Mouse (Mus musculus) forebrain, embryonic 16.5 days (tissue): Measurements from ENCODE around the gene Pgc. TPM values are rescaled to one million over a fixed set of nuclear protein-coding genes. Genes with fewer than 3 reads are reported as not detected.

Source experiments
- ATAC-seq: fragments of 200-750 bp; cut with Nextera tagmentation; 2 replicates; pipeline ENCODE4 v1.8.0; 2017; ENCODE audit warnings: mild to moderate bottlenecking, moderate library complexity
- H3K27ac ChIP-seq: fragments of 300-500 bp; sonication (generic); 2 replicates; pipeline ENCODE4 v1.5.1; 2014; ENCODE audit warnings: low read length, control low read depth
- H3K27me3 ChIP-seq: fragments of 300-500 bp; sonication (generic); replicated peaks from 2 replicates; pipeline ENCODE4 v1.6.1; 2014; ENCODE audit warnings: low read length; ENCODE audit not compliant: control insufficient read depth, insufficient read depth
- H3K36me3 ChIP-seq: fragments of 300-500 bp; sonication (generic); 2 replicates; pipeline ENCODE4 v1.6.1; 2014; ENCODE audit not compliant: control insufficient read depth, insufficient read depth
- H3K4me1 ChIP-seq: fragments of 300-500 bp; sonication (generic); replicated peaks from 2 replicates; pipeline ENCODE4 v1.6.1; 2014; ENCODE audit warnings: low read length; ENCODE audit not compliant: control insufficient read depth, insufficient read depth
- H3K4me2 ChIP-seq: fragments of 300-500 bp; sonication (generic); 2 replicates; pipeline ENCODE4 v1.6.1; 2014; ENCODE audit warnings: mild to moderate bottlenecking, low read length, control low read depth
- H3K4me3 ChIP-seq: fragments of 300-500 bp; sonication (generic); replicated peaks from 2 replicates; pipeline ENCODE4 v1.5.1; 2014; ENCODE audit warnings: mild to moderate bottlenecking, low read length, control low read depth
- H3K9ac ChIP-seq: fragments of 300-500 bp; sonication (generic); replicated peaks from 2 replicates; pipeline ENCODE4 v1.6.1; 2014; ENCODE audit warnings: low read depth, low read length, control low read depth
- H3K9me3 ChIP-seq: fragments of 300-500 bp; sonication (generic); 2 replicates; pipeline ENCODE4 v1.6.1; 2016; ENCODE audit warnings: low read length; ENCODE audit not compliant: control insufficient read depth
- WGBS: fragments of 180-500 bp; shearing (Covaris S2); extraction: QIAGEN DNeasy Blood & Tissue Kit; methylation state at CpG from one replicate; pipeline ENCODE4 v1.1.7; 2014; 5-methylcytosine and 5-hydroxymethylcytosine counted together
- polyA plus RNA-seq: library from polyadenylated mRNA; unstranded; fragments of >200 nt; fragmentation: Nextera tagmentation; extraction: Ambion mirVana; gene quantifications from 2 replicates; pipeline ENCODE4 v1.2.1, GENCODE M21; 2015

The Pgc gene
- polyA plus RNA-seq, 1 experiment from 2014 or later = not detected

DNA sequence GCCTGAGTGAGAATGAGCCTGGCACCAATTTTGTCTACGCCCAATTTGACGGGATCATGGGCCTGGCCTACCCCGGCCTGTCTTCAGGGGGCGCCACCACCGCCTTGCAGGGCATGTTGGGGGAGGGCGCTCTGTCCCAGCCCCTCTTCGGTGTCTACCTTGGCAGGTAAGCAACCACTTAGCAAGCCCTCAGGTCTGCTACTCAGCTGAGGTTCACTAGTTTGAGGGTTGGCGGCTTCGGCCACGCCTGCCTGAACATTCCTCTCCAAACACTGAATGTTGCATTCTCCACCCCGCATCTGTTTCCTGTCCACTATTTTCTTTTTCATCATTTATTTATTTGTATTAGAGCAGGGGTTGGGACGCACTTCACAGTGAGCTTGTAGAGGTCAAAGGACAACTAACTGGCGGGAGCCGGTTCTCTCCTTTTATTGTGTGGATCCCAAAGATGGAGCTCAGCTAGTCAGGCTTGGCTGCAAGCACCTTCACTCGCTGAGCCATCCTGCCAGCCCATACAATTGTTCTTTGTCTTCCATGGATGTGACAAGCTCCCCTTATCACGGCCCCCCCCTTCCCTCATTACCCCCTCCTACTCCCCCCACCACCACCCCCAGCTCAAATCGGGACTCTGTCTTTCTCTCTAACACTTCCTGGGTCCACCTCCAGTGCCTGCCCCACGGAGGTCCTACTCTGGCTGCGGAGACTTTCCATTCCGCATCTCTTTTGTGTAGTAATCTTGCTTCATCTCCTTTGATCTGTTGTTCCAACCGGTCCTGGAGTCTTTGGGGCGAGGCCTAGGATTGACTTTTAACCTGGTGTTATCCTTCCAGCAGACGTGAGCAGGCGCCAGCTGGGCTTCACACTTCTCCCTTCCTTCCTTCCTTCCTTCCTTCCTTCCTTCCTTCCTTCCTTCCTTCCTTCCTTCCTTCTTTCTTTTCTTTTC, 4.3 kb downstream of the Pgc start:
- Histone ChIP-seq H3K4me3 (no peak overlapping the region), H3K4me1 (no peaks in the 10 kb centered on the region), H3K36me3 (no peaks in the 10 kb centered on the region), H3K4me2 (no peak overlapping the region), H3K9ac (no peak overlapping the region), H3K9me3 (no peaks in the 10 kb centered on the region), H3K27ac (no peak overlapping the region), H3K27me3 (no peaks in the 10 kb centered on the region)
- ATAC-seq = no peak
- 48% methylated on average over 24 of the region's 24 CpGs for WGBS

DNA sequence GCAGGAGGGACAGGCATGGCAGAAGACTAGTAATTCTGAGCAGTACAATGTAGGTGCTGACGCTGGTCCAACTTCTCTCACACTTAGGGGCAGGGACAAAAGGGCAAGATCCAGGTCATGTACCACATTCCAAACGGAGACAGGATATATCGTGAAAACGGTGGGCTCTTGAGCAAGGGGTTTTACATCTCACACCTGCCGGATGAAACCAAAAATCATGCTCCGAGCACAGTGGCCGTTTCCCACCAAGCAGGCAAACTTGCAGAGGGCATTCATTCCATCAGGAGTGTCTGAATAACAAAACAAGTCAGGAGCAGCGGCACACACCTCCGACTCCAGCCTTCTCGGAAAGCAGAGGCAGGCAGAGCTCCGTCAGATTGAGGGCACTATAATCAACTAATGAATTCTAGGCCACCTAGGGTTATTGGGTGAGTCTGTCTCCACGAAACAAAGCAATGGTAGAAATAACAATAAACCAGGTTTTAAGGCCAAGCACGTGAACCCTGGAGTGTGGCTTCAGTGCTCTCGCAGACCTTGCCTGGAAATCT, 9.0 kb downstream of the Pgc start:
- no peak for ATAC-seq
- no peak overlapping the region for H3K4me2 ChIP-seq
- H3K4me1 ChIP-seq = peaks cover 18% of the 10 kb centered on the region
- no peak overlapping the region for H3K4me3 ChIP-seq
- H3K9me3 ChIP-seq = 0 out of 2 replicates have a peak, but pooled peaks cover 3% of the 10 kb centered on the region
- WGBS = 76% methylated on average over 14 of the region's 14 CpGs
- no peaks in the 10 kb centered on the region for H3K36me3 ChIP-seq
- no peak overlapping the region for H3K27ac ChIP-seq
- H3K27me3 ChIP-seq = peaks cover 24% of the 10 kb centered on the region
- H3K9ac ChIP-seq = no peak overlapping the region

DNA sequence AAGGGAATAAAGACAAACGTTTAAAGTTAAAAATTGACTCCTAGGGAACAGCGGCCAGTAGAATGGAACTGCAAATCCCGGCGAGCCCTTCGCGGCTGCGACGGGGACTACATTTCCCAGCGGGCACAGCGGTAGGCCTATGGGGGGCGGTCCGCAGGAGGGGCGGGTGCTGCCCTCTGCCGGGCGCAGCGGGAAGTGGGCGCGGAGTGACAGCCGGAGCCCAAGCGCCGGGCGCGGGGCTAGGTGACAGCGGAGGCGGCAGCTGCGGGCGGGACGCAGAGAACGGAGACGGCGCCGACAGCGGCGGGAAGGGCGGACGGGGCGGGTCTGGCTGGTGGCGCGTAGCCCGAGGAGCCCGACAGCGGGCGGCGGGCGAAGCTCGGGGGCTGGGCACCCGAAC, 10.2 kb downstream of the Pgc start, which contains the start of gene Tfeb:
Gene Tfeb (plus strand): TSS at position 175 of the 400 bp plus-strand sequence.
- Histone ChIP-seq H3K36me3 (no peaks in the 10 kb centered on the region), H3K9me3 (0 out of 2 replicates have a peak, but pooled peaks cover 3% of the 10 kb centered on the region), H3K4me2 (peak within 1 kb of the TSS; percentile 96), H3K27ac (no peak within 1 kb of the TSS), H3K27me3 (peaks cover 24% of the 10 kb centered on the region), H3K4me3 (peak within 1 kb of the TSS; percentile 64), H3K4me1 (peaks cover 18% of the 10 kb centered on the region), H3K9ac (peak within 1 kb of the TSS; percentile 54)
- peak; percentile 91 for ATAC-seq
- WGBS = under 1% methylated on average over 46 of the region's 47 CpGs

DNA sequence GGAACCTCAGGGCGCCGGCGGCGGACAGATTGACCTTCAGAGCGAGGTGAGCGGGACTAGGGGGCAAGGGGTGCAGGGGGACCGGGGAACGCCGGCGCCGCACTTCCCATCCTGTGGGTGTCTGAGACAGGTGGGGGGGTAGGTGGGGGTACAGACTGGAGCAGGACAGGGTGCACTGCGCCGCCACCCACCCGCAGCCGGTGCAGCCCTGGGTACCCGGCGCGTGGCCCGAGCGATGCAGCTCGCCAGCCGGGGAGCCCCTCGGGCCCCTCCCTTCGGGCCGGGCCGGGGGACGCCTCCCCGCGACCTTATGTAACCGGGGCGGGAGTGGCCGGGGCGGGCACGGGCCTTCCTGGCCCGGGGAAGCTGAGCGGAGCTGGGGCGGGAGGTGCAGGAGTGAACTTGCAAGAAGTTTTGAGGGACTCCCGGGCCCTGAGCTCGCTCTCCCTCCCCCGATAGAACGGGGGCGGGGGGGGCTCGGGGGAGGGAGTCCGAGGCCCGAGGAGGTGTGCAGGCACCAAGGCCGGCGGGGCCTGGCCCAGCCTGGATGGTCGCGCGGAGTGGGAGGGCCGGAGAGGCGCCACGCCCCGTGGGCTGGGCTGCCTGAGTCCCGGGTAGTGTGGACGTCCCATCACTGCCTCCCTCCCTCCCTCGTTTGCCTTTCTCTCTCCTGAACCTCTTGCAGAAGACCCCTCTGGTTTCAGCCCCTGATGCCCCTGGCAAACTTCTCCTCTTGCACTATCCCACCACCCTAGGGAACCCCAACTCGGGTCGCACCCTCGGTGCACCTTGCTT, 10.8 kb downstream of the Pgc start:
- Histone ChIP-seq H3K36me3 (no peaks in the 10 kb centered on the region), H3K27me3 (peaks cover 24% of the 10 kb centered on the region), H3K4me2 (peak overlapping the region; percentile 96), H3K27ac (no peak overlapping the region), H3K9me3 (0 out of 2 replicates have a peak, but pooled peaks cover 3% of the 10 kb centered on the region), H3K9ac (peak overlapping the region; percentile 54), H3K4me1 (peaks cover 18% of the 10 kb centered on the region), H3K4me3 (peak overlapping the region; percentile 64)
- ATAC-seq = peak; percentile 65
- 1% methylated on average over 57 of the region's 60 CpGs for WGBS

DNA sequence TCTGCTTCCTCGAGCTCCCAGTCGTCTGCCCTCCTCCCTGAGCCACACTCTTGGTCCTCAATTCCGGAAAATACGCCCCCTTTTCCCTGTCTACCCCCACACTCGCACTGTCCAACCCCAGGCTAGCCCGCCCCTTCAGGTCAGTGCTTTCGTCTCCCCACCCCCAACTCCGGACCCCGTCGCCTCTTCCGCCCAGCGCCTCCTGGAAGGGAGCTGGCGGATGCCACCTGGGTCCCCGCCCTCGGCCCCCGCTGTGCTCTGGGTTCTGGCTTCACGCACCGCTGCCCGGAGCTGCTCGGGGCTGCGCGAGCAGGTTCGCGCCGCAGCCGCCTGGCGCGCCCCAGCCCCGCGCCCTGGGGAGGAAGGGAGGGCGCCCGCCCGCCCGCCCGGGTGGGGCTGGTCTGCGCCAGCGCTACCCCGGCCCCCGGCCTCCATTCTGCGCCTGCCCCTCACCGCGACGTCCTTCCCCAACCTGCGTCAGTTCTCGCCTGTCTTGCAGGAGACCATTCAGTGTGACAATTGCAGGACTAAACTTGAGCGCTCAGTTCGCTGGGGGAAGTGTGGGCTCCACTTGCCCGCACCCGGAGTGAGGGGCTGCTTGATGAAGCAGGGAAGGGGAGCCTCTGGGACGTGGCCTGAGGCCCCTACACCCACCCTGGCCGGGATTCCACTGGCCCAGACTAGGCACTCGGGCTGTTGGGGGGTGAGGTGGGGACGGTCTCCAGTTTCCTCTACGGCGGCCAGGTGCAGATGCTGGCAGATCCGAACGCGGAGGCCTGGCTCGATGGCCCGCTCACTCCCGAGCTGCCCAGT, 11.6 kb downstream of the Pgc start:
- 0 out of 2 replicates have a peak, but pooled peaks cover 3% of the 10 kb centered on the region for H3K9me3 ChIP-seq
- peak overlapping the region; percentile 96 for H3K4me2 ChIP-seq
- under 1% methylated on average over 53 of the region's 61 CpGs for WGBS
- no peak overlapping the region for H3K27ac ChIP-seq
- H3K36me3 ChIP-seq = no peaks in the 10 kb centered on the region
- ATAC-seq = peak; percentile 12; the same call in 1 of the 2 replicates
- H3K4me1 ChIP-seq = peaks cover 18% of the 10 kb centered on the region
- peak overlapping the region; percentile 64 for H3K4me3 ChIP-seq
- peak overlapping the region; percentile 37 for H3K9ac ChIP-seq
- H3K27me3 ChIP-seq = peaks cover 24% of the 10 kb centered on the region

DNA sequence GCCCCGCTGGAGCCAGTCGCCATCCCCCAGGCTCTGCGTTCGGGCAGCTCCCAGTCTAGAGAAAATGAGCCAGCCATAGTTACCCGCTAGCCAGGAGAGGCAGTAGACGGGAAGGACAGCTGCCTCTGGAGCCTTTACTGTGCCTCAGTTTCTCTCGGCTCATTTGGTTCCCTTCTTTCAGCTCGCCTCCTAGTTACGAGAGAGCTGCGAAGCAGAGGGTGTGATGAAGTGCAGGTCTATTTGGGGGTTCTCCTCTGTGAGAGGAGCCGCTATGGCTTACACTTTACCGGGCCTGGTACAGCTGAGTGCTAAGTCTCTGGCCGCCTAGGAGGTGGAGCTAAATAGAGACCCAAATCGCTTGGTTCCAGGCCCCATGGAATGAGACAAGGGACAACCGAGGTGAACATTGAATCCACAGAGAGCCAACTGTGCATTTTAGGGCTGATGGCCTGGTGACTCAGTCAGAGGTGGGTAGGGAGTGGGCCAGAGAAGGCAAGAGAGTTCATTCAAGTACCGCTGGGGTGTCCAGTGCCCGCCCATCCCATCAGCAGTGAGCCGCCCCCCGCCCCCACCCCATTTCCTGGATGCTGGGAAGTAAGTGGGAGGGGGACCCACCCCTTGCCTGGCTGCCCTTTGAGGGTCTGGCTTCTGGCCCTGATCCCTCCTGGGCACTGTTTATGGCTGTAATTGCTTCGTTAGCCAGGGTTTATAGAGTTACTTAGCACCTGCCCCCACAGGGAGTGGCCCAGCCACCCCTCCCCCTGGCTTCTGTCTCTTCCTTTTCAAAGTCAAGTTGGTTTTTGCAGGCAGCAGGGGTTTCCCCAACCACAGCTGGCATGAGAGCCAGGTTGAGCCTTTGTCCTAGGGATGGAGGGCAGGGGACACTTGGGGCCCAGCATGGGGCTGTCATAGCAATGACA, 12.5 kb downstream of the Pgc start:
- H3K9me3 ChIP-seq = 0 out of 2 replicates have a peak, but pooled peaks cover 3% of the 10 kb centered on the region

DNA sequence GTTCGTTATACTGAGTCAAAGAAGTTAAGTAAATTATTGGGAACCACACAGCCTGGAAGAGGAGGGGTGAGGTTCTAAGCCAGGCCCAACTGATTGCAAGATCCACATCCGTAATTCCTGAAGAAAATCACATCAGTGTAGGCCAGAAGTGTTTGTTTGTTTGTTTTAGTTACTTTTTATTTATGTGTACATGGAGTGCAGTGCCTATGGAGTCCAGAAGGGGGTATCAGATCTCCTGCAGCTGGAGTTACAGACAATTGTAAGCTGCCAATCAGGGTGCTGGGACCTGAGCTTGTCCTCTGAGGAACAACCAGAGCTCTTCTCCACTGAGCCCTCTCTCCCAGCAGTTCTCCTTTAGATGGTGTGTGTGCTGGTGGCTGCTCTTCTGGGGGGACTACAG, 13.5 kb downstream of the Pgc start:
- H3K4me1 ChIP-seq = peaks cover 18% of the 10 kb centered on the region
- no peak overlapping the region for H3K27ac ChIP-seq
- H3K9me3 ChIP-seq = peaks cover 5% of the 10 kb centered on the region; the same call in 1 of the 2 replicates
- no peak overlapping the region for H3K9ac ChIP-seq
- H3K4me2 ChIP-seq = no peak overlapping the region
- no peaks in the 10 kb centered on the region for H3K36me3 ChIP-seq
- peaks cover 24% of the 10 kb centered on the region for H3K27me3 ChIP-seq
- H3K4me3 ChIP-seq = no peak overlapping the region
- no peak for ATAC-seq
- 62% methylated on average over 2 of the region's 2 CpGs for WGBS

More for the DNA sequence above, 12.5 kb downstream of the Pgc start:
- Histone ChIP-seq H3K27ac (no peak overlapping the region), H3K4me2 (peak overlapping the region; percentile 96), H3K27me3 (peaks cover 24% of the 10 kb centered on the region), H3K36me3 (no peaks in the 10 kb centered on the region), H3K4me3 (peak overlapping the region; percentile 64; the same call in 1 of the 2 replicates), H3K4me1 (peaks cover 18% of the 10 kb centered on the region), H3K9ac (no peak overlapping the region; the same call in 1 of the 2 replicates)
- no peak for ATAC-seq
- WGBS = 9% methylated on average over 20 of the region's 20 CpGs
